Mouse (Mus musculus) ovary, postnatal 10 days (tissue): ENCODE measurements at regions not wholly inside any gene's neighbourhood (a gene's known extent, or its start where the extent isn't known, plus 50 kb on each side); places are given as distances from the start of the nearest gene placed in this dataset.
A peak's percentile ranks its signal among the peaks of the same experiment; 100 is the strongest.
"Not testable (repeated sequence)": the region's sequence is repeated elsewhere in the genome, so short reads cannot be mapped to it uniquely, and the experiment has no call there.

Source experiments
- DNase-seq: peaks from one replicate; pipeline ENCODE4 v3.0.0; 2022; ENCODE audit warnings: low spot score

DNA sequence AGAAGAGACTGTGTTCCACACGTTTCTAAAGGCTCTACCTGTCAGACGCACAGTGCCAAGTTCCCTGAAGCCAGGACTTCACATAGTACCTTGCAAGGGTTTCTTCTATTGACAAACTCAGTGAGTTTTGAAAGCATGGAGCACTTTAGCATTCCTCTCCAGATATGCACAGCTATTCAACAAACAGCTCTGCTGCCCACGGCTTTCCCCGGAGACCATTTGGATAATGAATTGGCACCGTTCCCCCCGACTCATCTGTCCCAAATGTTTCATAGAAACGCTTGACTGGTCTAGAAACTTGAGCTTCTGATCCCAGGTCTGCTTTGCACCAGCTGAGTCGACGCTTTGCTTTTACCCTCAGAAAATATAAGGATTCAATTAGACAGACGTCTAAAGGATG is 162.2 kb upstream of the St6galnac5 start:
- no peak for DNase-seq

DNA sequence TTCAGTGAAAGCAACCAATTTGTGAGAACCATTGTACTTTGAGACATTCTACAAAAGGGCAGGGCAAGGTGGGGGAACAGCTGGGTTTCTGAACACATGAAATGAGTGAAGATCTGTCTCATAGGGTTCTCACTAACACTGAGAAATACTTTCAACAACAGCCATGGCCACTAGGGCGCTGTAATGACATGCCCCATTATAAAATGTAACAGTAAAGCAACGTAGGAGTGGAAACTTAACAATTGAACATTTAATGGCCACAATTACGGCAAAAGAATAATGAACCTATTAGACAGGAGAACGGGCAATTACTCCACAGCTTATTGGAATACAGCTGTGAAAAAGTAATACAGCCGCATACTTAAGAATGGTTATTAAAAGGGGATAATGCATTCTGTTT is 158.9 kb upstream of the St6galnac5 start:
- DNase-seq, result no peak

DNA sequence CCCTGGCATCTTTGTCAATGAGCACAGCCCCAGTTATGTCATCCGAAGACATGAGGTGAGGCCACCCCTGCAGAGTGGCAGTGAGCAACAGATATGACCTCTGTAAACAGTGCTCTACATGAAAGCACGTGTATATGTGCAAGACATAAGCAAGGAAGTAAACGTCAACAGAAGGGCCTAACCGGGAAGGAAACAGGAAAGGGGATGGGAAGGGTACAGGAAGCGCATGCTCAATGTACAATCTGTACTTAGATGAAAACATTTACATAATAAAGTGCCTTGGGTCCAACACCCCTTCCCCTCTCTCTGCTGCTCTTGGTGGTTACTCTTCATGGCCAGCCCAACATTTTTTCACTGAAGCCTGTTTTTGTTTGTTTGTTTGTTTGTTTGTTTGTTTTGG is 143.3 kb upstream of the St6galnac5 start:
- DNase-seq, result no peak

DNA sequence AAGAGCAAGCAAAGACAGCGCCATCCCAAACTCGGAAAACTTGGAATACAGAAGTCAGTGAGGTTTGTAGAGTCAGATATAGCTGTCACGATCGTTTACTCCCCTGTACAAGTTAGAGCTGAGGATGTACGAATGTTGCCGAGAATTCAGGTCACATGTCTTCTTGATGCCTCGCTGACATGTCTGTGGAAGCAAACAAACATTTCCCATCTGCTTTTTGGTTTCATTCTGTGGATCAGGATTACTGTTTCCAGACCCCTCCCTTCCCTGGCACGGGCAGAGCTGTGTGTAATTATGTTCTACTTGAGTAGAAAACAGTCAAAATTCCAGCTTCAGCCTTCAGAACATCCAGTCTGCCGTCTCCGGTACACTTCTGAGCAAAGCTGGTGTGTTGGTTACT is 139.9 kb upstream of the St6galnac5 start:
- no peak for DNase-seq

DNA sequence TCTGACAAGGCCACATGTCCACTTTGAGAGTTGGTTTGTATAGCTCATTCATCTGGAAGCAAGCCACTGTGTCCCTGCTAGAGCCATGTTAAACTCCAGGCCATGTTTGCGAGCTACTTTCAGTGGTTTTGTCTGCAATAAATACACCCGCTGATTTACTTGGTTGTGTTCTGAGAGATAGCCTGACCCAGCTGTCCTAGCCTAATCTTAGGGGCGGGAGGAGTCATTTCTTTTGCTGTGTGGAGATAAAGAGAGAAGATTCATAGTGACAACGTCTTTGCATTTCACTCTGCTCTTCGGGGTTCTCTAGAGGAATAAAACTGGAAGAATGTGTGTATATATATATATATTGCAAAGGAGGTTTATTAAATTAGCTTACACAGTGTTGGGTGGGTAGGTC is 137.1 kb upstream of the St6galnac5 start:
- DNase-seq, result no peak

DNA sequence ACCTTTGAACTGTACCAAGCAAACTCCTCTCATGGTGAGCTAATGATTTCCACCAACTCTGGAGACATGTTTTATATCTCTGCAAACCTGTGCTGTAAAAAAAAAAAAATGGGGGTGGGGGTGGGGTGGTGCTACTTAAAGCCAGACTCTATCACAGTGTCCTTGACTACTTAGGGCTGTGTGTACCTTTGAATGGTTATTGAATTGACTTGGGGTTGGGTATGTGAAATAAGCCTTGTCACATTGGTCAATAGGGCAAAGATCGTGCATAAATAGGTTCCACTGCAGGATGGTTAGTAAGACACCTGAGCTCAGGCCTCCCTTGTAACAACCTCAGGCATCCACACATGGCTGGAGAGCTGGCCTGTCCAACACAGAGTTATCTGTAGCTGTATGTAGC is 136.6 kb upstream of the St6galnac5 start:
- DNase-seq, result no peak

DNA sequence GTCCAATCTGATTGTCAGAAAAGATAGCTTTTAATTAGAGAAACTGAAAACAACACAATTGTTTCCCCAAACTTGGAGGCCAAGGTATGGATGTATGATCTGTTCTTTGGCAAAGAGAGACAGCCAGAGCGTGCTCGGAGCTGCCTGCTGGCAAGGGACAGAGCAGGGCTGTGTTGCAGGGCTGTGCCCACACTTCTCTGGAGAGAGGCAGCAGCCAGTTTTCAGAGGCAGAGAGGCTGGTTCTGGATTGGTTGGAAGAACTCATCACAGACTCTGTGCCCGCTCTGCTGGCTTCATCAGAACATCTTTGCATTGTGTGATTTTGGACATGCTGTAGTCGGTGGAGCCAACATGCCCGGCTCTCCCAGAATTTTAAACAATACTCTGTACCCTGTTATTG is 123.5 kb upstream of the St6galnac5 start:
- no peak for DNase-seq

DNA sequence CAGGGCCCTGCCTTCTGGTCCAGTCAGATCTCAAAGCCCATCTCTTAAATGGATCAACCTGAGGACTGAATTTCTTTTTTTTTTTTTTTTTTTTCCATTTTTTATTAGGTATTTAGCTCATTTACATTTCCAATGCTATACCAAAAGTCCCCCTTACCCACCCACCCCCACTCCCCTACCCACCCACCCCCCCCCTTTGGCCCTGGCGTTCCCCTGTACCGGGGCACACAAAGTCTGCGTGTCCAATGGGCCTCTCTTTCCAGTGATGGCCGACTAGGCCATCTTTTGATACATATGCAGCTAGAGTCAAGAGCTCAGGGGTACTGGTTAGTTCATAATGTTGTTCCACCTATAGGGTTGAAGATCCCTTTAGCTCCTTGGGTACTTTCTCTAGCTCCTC is 108.5 kb upstream of the St6galnac5 start:
- not testable (repeated sequence) for DNase-seq

DNA sequence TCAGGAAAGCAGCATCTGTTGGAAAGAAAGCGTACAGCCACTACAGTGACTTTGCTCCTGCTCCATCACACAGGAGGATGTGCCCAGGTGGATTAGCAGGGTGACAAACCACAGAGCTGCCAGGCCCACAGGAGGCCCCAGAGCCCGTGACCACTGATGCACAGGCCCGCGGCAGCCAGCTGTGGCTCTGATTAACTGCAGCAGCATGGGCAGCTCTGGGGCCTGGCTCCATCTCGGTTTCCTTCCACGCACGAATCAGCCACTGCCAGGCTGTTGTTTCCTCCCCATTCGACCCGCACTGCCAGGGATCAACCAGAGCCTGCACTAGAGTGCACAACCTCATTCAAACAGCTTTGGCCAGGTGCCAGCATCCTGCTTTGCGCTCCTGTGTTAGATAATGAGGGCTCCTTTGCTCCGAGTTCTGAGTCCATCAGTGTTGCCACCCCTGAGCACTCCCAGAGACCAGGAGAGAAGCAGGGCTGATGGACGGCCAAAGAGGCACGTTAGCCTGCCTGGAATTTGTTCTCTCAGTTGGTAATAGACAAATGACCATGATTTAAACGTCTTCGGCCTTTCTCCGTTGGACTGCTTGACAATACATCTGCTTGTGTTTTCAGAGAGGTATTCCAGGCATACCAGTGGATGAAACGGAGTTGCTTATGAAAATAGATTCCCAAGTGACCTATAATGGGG is 103.2 kb upstream of the St6galnac5 start:
- peak; percentile 13 for DNase-seq

DNA sequence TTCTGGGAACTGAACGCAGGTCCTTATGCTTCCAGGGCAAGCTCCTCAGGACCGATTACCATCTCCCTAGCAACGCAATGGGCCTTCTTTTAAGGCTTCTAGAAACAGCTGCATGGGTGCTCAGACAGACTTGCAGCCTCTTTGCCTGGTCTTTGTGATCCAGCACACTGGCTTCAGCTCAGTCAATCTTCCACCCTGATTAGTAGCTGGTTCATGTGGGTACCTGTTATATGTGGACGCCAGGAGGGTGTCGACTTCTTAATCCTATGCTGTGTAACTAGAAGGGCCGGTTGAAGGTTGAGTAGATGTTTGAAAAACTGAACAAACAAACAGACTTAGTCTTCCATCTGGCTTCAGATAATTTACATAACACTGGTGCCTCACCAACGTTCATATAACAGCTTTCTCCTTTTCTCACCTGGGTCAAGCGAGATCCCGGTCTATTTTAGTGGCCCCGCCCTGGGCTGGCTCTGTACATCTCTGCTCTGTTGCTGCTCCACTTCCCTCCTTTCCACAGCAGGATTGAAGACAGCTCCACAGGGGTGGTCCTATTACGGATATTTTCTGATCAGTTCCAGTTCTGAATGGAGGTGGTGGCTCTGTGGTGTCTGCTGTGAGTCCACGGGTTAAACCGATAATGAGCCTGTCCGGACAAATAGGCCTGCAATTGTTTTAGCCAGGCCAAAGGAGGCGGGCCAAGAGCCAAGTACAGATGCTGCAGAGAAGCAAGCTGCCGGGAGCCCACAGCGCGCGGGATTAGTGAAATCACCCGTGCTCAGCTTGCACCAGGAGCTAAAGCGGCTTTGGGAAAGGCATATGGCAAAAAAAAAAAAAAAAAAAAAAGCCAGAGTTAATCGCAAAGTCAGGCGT is 102.4 kb upstream of the St6galnac5 start:
- DNase-seq, result no peak

DNA sequence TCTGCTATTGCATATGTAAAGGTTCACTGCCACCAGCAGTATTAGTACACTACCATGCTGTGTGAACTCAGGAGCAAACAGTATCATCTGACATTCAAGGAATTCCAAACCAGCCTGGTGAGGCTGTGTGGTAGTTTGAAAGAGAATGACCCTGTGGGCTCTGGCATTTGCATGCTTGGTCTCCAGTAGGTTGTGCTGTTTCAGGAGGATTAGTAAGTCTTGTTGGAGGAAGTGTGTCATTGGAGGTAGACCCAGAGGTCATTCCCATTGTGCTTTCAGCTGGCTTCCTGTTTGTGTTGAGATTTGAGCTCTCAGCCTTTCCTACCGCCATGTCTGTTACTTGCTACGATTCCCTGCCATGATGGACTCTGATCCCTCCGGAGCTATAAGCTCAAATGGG is 98.3 kb upstream of the St6galnac5 start:
- DNase-seq, result no peak

DNA sequence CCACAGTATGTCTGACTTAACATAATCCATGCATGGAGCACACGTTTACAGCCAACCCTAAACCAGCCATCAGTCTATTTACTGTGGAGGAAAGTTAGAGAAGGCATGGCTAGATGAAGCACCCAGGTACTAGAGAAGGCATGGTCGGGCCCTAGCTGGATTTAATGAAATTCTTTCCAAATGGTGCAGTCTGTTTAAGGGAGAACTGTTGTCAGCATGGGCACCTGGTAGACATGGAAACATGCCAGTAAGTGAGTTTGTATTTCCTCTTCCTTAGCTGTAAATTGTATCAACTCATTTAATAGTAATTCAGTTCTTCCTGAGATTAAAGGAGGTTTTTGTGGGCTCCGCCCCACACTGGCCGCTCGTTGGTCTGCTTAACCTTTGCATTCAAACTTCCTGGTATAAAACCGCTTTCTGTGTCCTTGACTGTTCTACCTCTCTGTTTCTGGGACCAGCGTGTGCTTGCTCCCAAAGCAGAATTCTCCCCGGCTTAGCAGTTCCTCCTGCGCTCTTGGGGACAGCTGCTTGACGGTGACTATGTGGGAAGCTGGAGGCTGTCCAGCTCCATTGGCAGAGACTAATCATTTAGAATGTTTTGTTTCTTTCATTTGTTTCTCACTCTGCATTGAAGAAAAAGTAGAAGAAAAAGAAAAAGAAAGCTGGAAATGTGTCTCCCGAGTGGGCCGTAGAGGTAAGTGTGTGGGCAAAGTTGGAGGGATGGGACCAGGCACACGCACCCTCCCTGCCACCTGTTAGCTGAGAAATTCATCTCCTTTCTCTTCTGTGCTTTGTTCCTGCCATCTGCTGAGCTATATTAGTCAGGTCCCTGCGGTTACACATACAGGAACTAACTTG is 96.0 kb upstream of the St6galnac5 start:
- no peak for DNase-seq

DNA sequence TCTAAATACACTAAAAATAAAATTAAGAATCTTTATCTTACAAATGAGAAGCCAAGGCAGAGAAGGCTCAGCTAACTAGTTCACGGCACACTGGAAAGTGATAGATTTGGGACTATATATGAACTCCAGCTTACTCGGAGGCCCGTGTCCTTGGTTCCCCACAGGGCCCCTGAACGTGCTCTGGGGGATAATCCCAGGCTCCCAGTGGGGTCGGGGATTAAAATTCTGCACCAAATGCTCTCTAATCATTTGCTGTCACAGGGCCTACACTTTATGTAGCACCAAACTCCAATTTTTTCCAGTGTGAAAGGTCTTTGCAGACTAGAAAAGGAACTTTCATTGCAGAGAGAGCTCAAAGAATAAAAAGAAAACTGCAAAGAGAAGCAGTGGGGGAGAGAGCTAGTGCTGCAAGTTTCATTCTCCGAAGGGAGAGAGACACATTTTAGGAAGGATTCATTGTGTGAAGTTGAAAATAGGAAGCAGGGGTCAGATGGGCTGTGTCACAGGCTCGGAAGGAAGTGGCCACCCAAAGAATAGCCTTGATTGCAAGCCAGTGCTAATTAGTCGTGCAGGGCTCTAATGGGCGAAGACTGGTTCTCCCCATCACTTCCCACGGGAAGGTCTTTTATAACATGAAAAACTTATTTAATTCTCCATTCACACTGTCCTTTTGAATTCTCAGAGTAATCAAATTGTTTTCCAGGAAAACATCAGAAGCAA is 90.3 kb upstream of the St6galnac5 start:
- no peak for DNase-seq

DNA sequence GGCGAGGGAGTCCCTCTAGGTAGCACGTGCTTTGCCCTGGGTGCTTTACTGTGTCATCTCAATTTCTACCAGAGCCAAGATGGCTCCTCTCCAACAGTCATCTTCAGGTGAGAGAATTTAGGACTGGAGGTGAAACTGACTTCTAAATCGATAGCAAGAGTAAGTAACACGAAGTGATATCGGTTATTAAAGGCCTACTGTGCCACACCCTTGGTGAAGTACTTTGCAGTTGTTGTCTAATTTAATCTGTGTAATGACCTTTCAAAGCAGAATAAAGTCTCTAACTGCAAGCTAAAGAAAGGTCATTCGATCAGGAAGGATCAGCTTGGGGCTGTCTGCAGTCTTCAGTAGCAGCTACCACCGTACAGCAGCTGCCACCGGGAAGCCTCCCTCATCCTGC is 89.5 kb upstream of the St6galnac5 start:
- no peak for DNase-seq

DNA sequence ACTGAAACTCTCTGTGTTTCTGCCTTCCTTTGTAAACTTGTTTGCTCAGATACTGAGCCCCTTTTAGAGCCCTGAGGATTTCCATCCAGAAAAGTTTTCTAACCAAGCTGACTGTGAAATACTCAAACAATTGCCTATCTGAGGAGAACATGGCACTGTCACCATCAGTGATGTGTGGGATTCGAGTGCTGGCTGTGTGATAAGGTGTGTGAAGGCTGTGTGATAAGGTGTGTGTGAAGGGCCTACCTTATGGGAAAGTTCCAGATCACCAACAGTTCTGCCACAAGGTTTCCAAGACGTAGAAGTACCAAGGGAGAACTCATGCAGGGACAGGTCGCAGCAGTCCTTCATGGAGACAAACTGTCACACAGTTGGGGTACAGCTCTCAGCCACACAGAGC is 89.1 kb upstream of the St6galnac5 start:
- DNase-seq, result no peak

DNA sequence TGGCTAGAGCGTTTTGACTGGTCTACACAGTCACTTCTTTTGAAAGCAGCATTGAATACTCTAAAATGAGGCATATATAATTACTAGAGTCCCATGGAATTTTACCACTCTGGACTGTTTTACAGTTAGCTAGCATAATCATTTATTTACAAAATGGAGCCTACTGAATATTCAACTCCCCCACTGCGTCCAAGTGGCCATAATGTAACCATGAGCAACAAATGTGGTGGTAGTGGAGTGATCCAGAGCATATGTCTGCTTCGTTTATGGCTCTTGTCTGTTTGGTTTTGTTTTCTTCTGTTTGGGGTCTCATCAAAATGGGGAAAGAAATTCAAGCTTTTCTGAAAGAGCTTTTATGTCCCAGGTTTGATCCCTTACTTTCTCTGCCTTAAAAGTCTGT is 83.8 kb upstream of the St6galnac5 start:
- no peak for DNase-seq

DNA sequence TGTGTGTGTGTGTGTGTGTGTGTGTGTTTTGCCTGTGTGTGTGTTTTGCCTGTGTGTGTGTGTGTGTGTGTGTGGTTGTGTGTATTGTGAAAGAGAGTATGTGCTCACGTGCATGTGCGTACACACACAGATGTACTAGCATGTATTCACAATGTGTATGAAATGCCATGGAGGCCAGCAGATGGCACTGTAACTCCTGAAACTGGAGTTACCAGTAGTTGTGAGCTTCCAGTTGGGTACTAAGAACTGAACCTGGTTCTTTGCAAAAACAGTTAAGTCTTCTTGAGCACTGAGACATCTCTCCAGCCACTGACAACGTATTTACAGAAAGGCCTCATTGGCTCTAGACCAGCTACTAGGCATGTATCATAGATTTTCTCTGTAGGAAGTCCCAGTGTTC is 71.1 kb upstream of the St6galnac5 start:
- DNase-seq, result no peak

DNA sequence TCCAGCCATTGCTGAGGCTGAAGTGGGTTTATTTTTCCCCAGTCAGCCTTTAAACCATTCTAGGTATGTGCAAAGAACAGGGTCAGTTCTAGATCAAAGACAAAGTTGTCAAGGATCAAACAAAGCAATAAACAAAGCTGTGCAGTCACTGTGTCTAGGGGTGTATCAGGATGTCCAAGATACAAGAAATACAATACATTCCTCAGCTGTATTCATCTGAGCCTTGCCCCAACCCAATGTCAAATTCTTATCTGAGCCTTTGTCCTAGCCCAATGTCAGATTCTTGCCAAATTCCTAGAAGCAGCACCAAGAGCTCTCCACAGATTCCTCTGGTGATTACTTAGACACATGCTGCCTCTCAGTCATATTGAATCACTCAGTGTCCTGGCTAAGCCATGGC is 69.5 kb upstream of the St6galnac5 start:
- DNase-seq, result no peak

DNA sequence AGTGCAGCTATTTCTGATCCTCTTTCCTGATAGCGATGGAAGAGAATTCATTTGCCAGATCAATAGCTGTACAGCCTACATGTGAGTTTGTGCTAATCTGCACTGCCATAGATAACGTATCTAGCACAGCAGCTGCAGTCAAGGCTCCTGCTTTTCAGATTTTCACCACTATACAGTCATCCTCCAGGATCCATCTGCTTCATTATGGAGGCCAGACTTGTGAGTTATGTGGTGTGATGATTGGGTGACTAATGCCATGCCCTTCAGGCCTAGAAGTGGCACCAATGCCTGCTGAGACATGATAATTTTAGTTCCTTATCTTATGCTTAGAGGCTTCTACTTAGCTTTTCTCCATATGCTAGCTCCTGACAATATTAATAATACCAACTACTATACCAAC is 63.3 kb upstream of the St6galnac5 start:
- no peak for DNase-seq

DNA sequence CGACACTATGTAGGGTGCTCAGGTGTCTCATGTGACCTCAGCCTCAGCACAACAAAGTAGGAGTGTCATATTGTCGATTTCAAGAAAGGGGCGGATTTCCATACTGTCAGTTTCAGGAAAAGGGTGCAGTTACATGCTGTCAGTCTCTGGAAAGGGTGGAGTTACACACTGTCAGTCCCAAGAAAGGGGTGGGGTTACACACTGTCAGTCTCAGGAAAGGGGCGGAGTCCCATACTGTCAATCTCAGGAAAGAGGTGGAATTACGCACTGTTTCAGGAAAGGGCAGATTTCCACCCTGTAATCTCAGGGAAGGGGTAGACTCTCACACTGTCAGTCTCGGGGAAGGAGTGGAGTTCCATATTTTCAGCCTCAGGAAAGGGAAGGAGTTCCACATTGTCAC is 51.9 kb upstream of the St6galnac5 start:
- no peak for DNase-seq
